Mouse (Mus musculus) kidney, adult 2 months (tissue): Measurements from ENCODE around the gene Ctdspl.

Experiments used
- CTCF ChIP-seq: fragments of 200-500 bp; conservative IDR thresholded peaks from 2 replicates; pipeline ENCODE4 v1.5.1; 2011; ENCODE audit warnings: low read depth, mild to moderate bottlenecking, control low read depth, low read length, moderate library complexity, mixed read lengths; ENCODE audit not compliant: insufficient read depth, insufficient read length
- POLR2A ChIP-seq: fragments of 200-500 bp; IDR thresholded peaks from one replicate; pipeline ENCODE4 v1.6.1; 2011; ENCODE audit warnings: low read depth, low read length, control low read depth

DNA sequence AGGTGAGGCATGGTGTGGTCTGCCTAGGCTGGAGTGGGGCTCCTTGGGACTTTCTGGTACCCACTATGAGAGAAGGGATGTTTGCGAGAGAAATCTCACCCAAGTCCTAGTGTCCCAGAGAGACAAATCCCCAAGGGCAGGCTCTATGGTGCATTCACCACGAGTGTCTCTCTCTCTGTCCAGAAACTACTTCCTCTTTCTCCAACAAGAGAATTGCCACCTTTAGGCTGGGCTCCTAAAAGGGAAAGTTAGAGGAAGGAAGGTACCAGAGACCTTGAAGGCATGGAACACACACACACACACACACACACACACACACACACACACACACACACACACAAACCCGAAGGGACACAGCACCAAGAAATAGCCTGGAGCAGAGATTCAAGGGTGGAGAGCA, 4.3 kb upstream of the Ctdspl start:
- TF ChIP-seq POLR2A (no peak), CTCF (no peak)
